Mouse (Mus musculus): ENCODE results near the gene Sema6d. TPM values are rescaled to one million over a fixed set of nuclear protein-coding genes. Genes with fewer than 3 reads are reported as not detected.

Sema6d gene
- polyA plus RNA-seq, 1 experiment: 25.3 TPM

GRCm38 (mm10) chr2:124465004-124465946, 375.5 kb downstream of the Sema6d start:
- Histone ChIP-seq H3K4me3 (replicated peaks; ENCODE audit: extremely low read depth, low read depth, low read length) (no peak overlapping the region), H3K4me1 (ENCODE audit: control insufficient read depth, insufficient read depth, low read length) (peaks cover 7% of the 10 kb centered on the region)
- 79% methylated on average over 8 of the region's 8 CpGs for WGBS
- TF ChIP-seq CTCF (IDR thresholded peaks at IDR 0.05; ENCODE audit: insufficient read depth, low read length) (no peak), POLR2A (IDR thresholded peaks at IDR 0.05; ENCODE audit: borderline replicate concordance, extremely low read depth, low read depth, low read length) (no peak)
- no peak for DNase-seq

- no peak overlapping the region for H3K4me3 ChIP-seq (replicated peaks; ENCODE audit: extremely low read depth, low read depth, low read length)
- WGBS: 76% methylated on average over 1 of the region's 1 CpGs
- DNase-seq: no peak
- H3K4me1 ChIP-seq (ENCODE audit: control insufficient read depth, insufficient read depth, low read length): peaks cover 6% of the 10 kb centered on the region
- no peak for TF ChIP-seq CTCF (IDR thresholded peaks at IDR 0.05; ENCODE audit: insufficient read depth, low read length)
- no peak for TF ChIP-seq POLR2A (IDR thresholded peaks at IDR 0.05; ENCODE audit: borderline replicate concordance, extremely low read depth, low read depth, low read length)
Observed at GRCm38 (mm10) chr2:124467429-124467828, 377.7 kb downstream of the Sema6d start.

- Histone ChIP-seq H3K4me1 (ENCODE audit: control insufficient read depth, insufficient read depth, low read length) (peaks cover 6% of the 10 kb centered on the region), H3K4me3 (replicated peaks; ENCODE audit: extremely low read depth, low read depth, low read length) (no peak overlapping the region)
- TF ChIP-seq POLR2A (IDR thresholded peaks at IDR 0.05; ENCODE audit: borderline replicate concordance, extremely low read depth, low read depth, low read length) (no peak), CTCF (IDR thresholded peaks at IDR 0.05; ENCODE audit: insufficient read depth, low read length) (no peak)
- 43% methylated on average over 10 of the region's 10 CpGs for WGBS
- DNase-seq: no peak
Observed at GRCm38 (mm10) chr2:124470346-124471042, 380.7 kb downstream of the Sema6d start.

GRCm38 (mm10) chr2:124472674-124473507, 383.1 kb downstream of the Sema6d start:
- WGBS: 79% methylated on average over 6 of the region's 6 CpGs

GRCm38 (mm10) chr2:124477904-124478303, 388.1 kb downstream of the Sema6d start:
- H3K4me1 ChIP-seq (ENCODE audit: control insufficient read depth, insufficient read depth, low read length): no peaks in the 10 kb centered on the region
- no peak for DNase-seq
- TF ChIP-seq POLR2A (IDR thresholded peaks at IDR 0.05; ENCODE audit: borderline replicate concordance, extremely low read depth, low read depth, low read length): no peak
- H3K4me3 ChIP-seq (replicated peaks; ENCODE audit: extremely low read depth, low read depth, low read length): no peak overlapping the region

More at GRCm38 (mm10) chr2:124472674-124473507, 383.1 kb downstream of the Sema6d start:
- no peak for TF ChIP-seq POLR2A (IDR thresholded peaks at IDR 0.05; ENCODE audit: borderline replicate concordance, extremely low read depth, low read depth, low read length)
- DNase-seq: no peak
- Histone ChIP-seq H3K4me3 (replicated peaks; ENCODE audit: extremely low read depth, low read depth, low read length) (no peak overlapping the region), H3K4me1 (ENCODE audit: control insufficient read depth, insufficient read depth, low read length) (peaks cover 6% of the 10 kb centered on the region)

- no peak for TF ChIP-seq POLR2A (IDR thresholded peaks at IDR 0.05; ENCODE audit: borderline replicate concordance, extremely low read depth, low read depth, low read length)
- 67% methylated on average over 4 of the region's 4 CpGs for WGBS
- DNase-seq: no peak
- no peaks in the 10 kb centered on the region for H3K4me1 ChIP-seq (ENCODE audit: control insufficient read depth, insufficient read depth, low read length)
- H3K4me3 ChIP-seq (replicated peaks; ENCODE audit: extremely low read depth, low read depth, low read length): no peak overlapping the region
Observed at GRCm38 (mm10) chr2:124478526-124478925, 388.8 kb downstream of the Sema6d start.

GRCm38 (mm10) chr2:124485761-124486160, 396.0 kb downstream of the Sema6d start:
- 88% methylated on average over 1 of the region's 1 CpGs for WGBS
- TF ChIP-seq POLR2A (IDR thresholded peaks at IDR 0.05; ENCODE audit: borderline replicate concordance, extremely low read depth, low read depth, low read length) (no peak), CTCF (IDR thresholded peaks at IDR 0.05; ENCODE audit: insufficient read depth, low read length) (no peak)
- no peaks in the 10 kb centered on the region; the same call in 1 of the 2 replicates for H3K4me1 ChIP-seq (ENCODE audit: control insufficient read depth, insufficient read depth, low read length)
- no peak for DNase-seq
- no peak overlapping the region for H3K4me3 ChIP-seq (replicated peaks; ENCODE audit: extremely low read depth, low read depth, low read length)

- DNase-seq: no peak
- TF ChIP-seq CTCF (IDR thresholded peaks at IDR 0.05; ENCODE audit: insufficient read depth, low read length) (no peak), POLR2A (IDR thresholded peaks at IDR 0.05; ENCODE audit: borderline replicate concordance, extremely low read depth, low read depth, low read length) (no peak)
- WGBS: 43% methylated on average over 12 of the region's 12 CpGs
Observed at GRCm38 (mm10) chr2:124490010-124490801, 400.4 kb downstream of the Sema6d start.

More at GRCm38 (mm10) chr2:124490010-124490801, 400.4 kb downstream of the Sema6d start:
- Histone ChIP-seq H3K4me3 (replicated peaks; ENCODE audit: extremely low read depth, low read depth, low read length) (no peak overlapping the region), H3K4me1 (ENCODE audit: control insufficient read depth, insufficient read depth, low read length) (no peaks in the 10 kb centered on the region; the same call in 1 of the 2 replicates)

All from lung, adult 2 months (tissue).